Mouse (Mus musculus): Measurements from ENCODE around the gene Heatr1. TPM values are rescaled to one million over a fixed set of nuclear protein-coding genes. Genes with fewer than 3 reads are reported as not detected.

The Heatr1 gene
- total and polyA plus RNA-seq, 3 experiments: 69.6 to 149 (median 92.3) TPM

DNA sequence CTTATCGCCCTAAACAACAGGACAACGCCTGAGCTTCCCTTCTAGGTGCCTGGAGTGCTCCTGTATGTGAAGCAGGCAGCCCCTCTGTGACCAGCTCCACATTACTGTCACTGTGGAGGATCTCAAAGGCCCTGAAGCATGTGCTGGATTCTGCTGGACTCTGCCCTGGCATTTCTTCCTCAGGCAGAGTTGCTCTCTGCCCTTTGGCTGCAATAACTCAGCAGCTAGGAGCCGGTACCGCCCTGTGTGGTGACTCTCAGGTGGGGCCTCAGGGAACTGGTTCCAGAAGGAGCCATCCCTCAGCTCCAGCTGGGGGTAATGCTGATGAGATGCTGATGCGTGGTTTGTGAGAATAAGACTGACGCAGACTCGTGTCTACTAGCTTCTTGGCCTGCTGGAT is 61.9 kb downstream of the Heatr1 start:
- peaks cover 4 to 13% of the 10 kb centered on the region in 2 experiments for H3K4me1 ChIP-seq (ENCODE audit: control insufficient read depth in 1 of 2, insufficient read depth in 2 of 2)
- no peak for TF ChIP-seq SMC3 (IDR thresholded peaks at IDR 0.05; ENCODE audit: low read depth, low read length)
- H3K79me2 ChIP-seq (replicated peaks; ENCODE audit: control insufficient read depth, extremely low read depth, insufficient read depth, poor library complexity, severe bottlenecking): 0 out of 2 replicates have a peak, but pooled peaks cover 4% of the 10 kb centered on the region
- dilution Hi-C loops (cut with MboI; ENCODE audit: extremely low pct_ligation_motif_present, extremely low pct_unique_long_range_greater_than_20kb, low sequenced_read_pairs): no loop called here
- H3K36me3 ChIP-seq (replicated peaks in 1 of 2; ENCODE audit: control insufficient read depth in 1 of 2, insufficient read depth in 1 of 2, low read length in 1 of 2): peaks cover 61 to 76% of the 10 kb centered on the region in 2 experiments
- H3K27me3 ChIP-seq (replicated peaks): no peaks in the 10 kb centered on the region
- no peak for DNase-seq (ENCODE audit: extremely low read depth)
- H3K27ac ChIP-seq (ENCODE audit: insufficient read depth, low read depth): no peak overlapping the region
- H3K4me3 ChIP-seq (replicated peaks in 1 of 3; ENCODE audit: low read depth in 2 of 3, low read length in 2 of 3, poor library complexity in 1 of 3): no peak overlapping the region
- H3K4me2 ChIP-seq (ENCODE audit: insufficient read depth, low read depth, poor library complexity, severe bottlenecking): no peak overlapping the region
- H3K9ac ChIP-seq (ENCODE audit: insufficient read depth, low read depth): no peak overlapping the region
- in situ Hi-C loops (cut with MboI; ENCODE audit: low pct_ligation_motif_present, low pct_unique_long_range_greater_than_20kb, low sequenced_read_pairs): no loop called here
- H3K9me3 ChIP-seq (replicated peaks; ENCODE audit: low read length): no peaks in the 10 kb centered on the region

GRCm38 (mm10) chr13:12460443-12460842 is 65.6 kb downstream of the Heatr1 start:
- peak; percentile 93 for DNase-seq (ENCODE audit: extremely low read depth)
- TF ChIP-seq MAZ (IDR thresholded peaks at IDR 0.05; ENCODE audit: low read depth, low read length) (peak; percentile 95), SMC3 (IDR thresholded peaks at IDR 0.05; ENCODE audit: low read depth, low read length) (peak; percentile 43), IRF4 (IDR thresholded peaks at IDR 0.05; ENCODE audit: low read depth, low read length) (peak; percentile 100), EP300 (IDR thresholded peaks at IDR 0.05; ENCODE audit: low read length) (peak; percentile 94), ELF1 (IDR thresholded peaks at IDR 0.05; ENCODE audit: low read depth, low read length) (peak; percentile 77), SIN3A (IDR thresholded peaks at IDR 0.05; ENCODE audit: low read length) (peak; percentile 85), MAFK (IDR thresholded peaks at IDR 0.05; ENCODE audit: insufficient replicate concordance, low read length) (no peak), RAD21 (IDR thresholded peaks at IDR 0.05; ENCODE audit: low read depth, low read length) (peak; percentile 54), MEF2A (IDR thresholded peaks at IDR 0.05; ENCODE audit: borderline replicate concordance, low read depth, low read length) (peak; percentile 88), ZKSCAN1 (IDR thresholded peaks at IDR 0.05; ENCODE audit: borderline replicate concordance, low read depth, low read length) (no peak), CTCF (conservative IDR thresholded peaks at IDR 0.05 in 1 of 2, IDR thresholded peaks at IDR 0.05 in 1 of 2; ENCODE audit: low read depth in 2 of 2, low read length in 2 of 2) (peak in 1 of 2 experiments; percentile 73; a peak in 2 of 4 replicates), ZMIZ1 (IDR thresholded peaks at IDR 0.05; ENCODE audit: low read depth, low read length) (no peak), MAX (IDR thresholded peaks at IDR 0.05; ENCODE audit: low read length) (no peak), HCFC1 (IDR thresholded peaks at IDR 0.05; ENCODE audit: low read depth, low read length) (peak; percentile 53), JUN (IDR thresholded peaks at IDR 0.05; ENCODE audit: insufficient read depth, low read depth, low read length) (peak; percentile 92), E2F4 (IDR thresholded peaks at IDR 0.05; ENCODE audit: insufficient replicate concordance, low read depth, low read length) (0 out of 2 replicates have a peak, but pooled peaks have one; percentile 41), ZNF384 (IDR thresholded peaks at IDR 0.05; ENCODE audit: low read depth, low read length) (0 out of 2 replicates have a peak, but pooled peaks have one; percentile 24), RCOR1 (conservative IDR thresholded peaks at IDR 0.05; ENCODE audit: low read depth, low read length) (no peak; the same call in 1 of the 2 replicates), USF1 (IDR thresholded peaks at IDR 0.05; ENCODE audit: low read depth, low read length) (no peak), ETS1 (conservative IDR thresholded peaks at IDR 0.05; ENCODE audit: low read depth, low read length) (peak; percentile 85), MYC (IDR thresholded peaks at IDR 0.05; ENCODE audit: low read depth, low read length) (peak; percentile 20; the same call in 1 of the 2 replicates), JUND (conservative IDR thresholded peaks at IDR 0.05; ENCODE audit: low read depth, low read length) (peak; percentile 99), KAT2A (IDR thresholded peaks at IDR 0.05; ENCODE audit: insufficient replicate concordance, low read length) (0 out of 2 replicates have a peak, but pooled peaks have one; percentile 43), ZC3H11A (IDR thresholded peaks at IDR 0.05; ENCODE audit: low read depth, low read length) (no peak), GABPA (IDR thresholded peaks at IDR 0.05; ENCODE audit: insufficient replicate concordance, low read depth, low read length) (no peak), NELFE (IDR thresholded peaks at IDR 0.05; ENCODE audit: low read depth, low read length) (peak; percentile 58; the same call in 1 of the 2 replicates), TCF12 (IDR thresholded peaks at IDR 0.05; ENCODE audit: low read depth, low read length) (peak; percentile 52; the same call in 1 of the 2 replicates), CHD2 (IDR thresholded peaks at IDR 0.05; ENCODE audit: low read length) (peak; percentile 86), PAX5 (IDR thresholded peaks at IDR 0.05; ENCODE audit: low read length) (no peak), BHLHE40 (IDR thresholded peaks at IDR 0.05; ENCODE audit: low read depth, low read length) (peak; percentile 73), MXI1 (IDR thresholded peaks at IDR 0.05; ENCODE audit: low read depth, low read length) (peak; percentile 38; the same call in 1 of the 2 replicates)
- H3K36me3 ChIP-seq (replicated peaks in 1 of 2; ENCODE audit: control insufficient read depth in 1 of 2, insufficient read depth in 1 of 2, low read length in 1 of 2): peaks cover 29 to 38% of the 10 kb centered on the region in 2 experiments
- peak overlapping the region; percentile 65 to 100 (median 82) for H3K4me3 ChIP-seq (replicated peaks in 1 of 3; ENCODE audit: low read depth in 2 of 3, low read length in 2 of 3, poor library complexity in 1 of 3)
- peak overlapping the region; percentile 93 for H3K9ac ChIP-seq (ENCODE audit: insufficient read depth, low read depth)
- H3K79me2 ChIP-seq (replicated peaks; ENCODE audit: control insufficient read depth, extremely low read depth, insufficient read depth, poor library complexity, severe bottlenecking): 0 out of 2 replicates have a peak, but pooled peaks cover 4% of the 10 kb centered on the region
- in situ Hi-C loops (cut with MboI; ENCODE audit: low pct_ligation_motif_present, low pct_unique_long_range_greater_than_20kb, low sequenced_read_pairs) (no loop called here), dilution Hi-C loops (cut with MboI; ENCODE audit: extremely low pct_ligation_motif_present, extremely low pct_unique_long_range_greater_than_20kb, low sequenced_read_pairs) (no loop called here)
- peak overlapping the region; percentile 84 for H3K27ac ChIP-seq (ENCODE audit: insufficient read depth, low read depth)
- peak overlapping the region; percentile 45; the same call in 1 of the 2 replicates for H3K4me2 ChIP-seq (ENCODE audit: insufficient read depth, low read depth, poor library complexity, severe bottlenecking)
- peaks cover 8 to 33% of the 10 kb centered on the region in 2 experiments for H3K4me1 ChIP-seq (ENCODE audit: control insufficient read depth in 1 of 2, insufficient read depth in 2 of 2)
- H3K27me3 ChIP-seq (replicated peaks): no peaks in the 10 kb centered on the region
- H3K9me3 ChIP-seq (replicated peaks; ENCODE audit: low read length): no peaks in the 10 kb centered on the region

Data from CH12.LX (cell line).